Comparison of ENCODE assay signal across 8 mouse cellular contexts in genomic region chr1:82987530-82988198, GRCm38 (mm10). TPM values are rescaled to one million over a fixed set of nuclear protein-coding genes. Genes with fewer than 3 reads are reported as not detected.
DNase-seq lines count a peak whose midpoint lies in the region; ATAC-seq lines count a peak whose summit lies in the region.

No protein-coding gene starts in this region.

- H3K9me3 ChIP-seq in hindbrain, embryonic 11.5 days (ENCODE audit: control insufficient read depth, low read length), result no peaks in the 10 kb centered on the region
- H3K9me3 ChIP-seq in hindbrain, embryonic 10.5 days, result peaks cover 7% of the 10 kb centered on the region; the same call in 1 of the 2 replicates
- peaks cover 9% of the 10 kb centered on the region; the same call in 1 of the 2 replicates for H3K9me3 ChIP-seq in forebrain, embryonic 13.5 days (replicated peaks)
- H3K9me3 ChIP-seq in midbrain, embryonic 12.5 days, result 0 out of 2 replicates have a peak, but pooled peaks cover 5% of the 10 kb centered on the region

- H3K4me1 ChIP-seq in hindbrain, embryonic 11.5 days (replicated peaks; ENCODE audit: control insufficient read depth, insufficient read depth, low read length), result no peaks in the 10 kb centered on the region
- H3K4me1 ChIP-seq in hindbrain, embryonic 10.5 days (replicated peaks), result no peaks in the 10 kb centered on the region
- H3K4me1 ChIP-seq in forebrain, embryonic 13.5 days, result no peaks in the 10 kb centered on the region
- no peaks in the 10 kb centered on the region for H3K4me1 ChIP-seq in midbrain, embryonic 12.5 days

- no peaks in the 10 kb centered on the region for H3K36me3 ChIP-seq in hindbrain, embryonic 11.5 days (ENCODE audit: control insufficient read depth, insufficient read depth, low read length)
- no peaks in the 10 kb centered on the region for H3K36me3 ChIP-seq in hindbrain, embryonic 10.5 days
- H3K36me3 ChIP-seq in forebrain, embryonic 13.5 days (ENCODE audit: poor library complexity, severe bottlenecking), result no peaks in the 10 kb centered on the region
- H3K36me3 ChIP-seq in midbrain, embryonic 12.5 days, result no peaks in the 10 kb centered on the region

- no peaks in the 10 kb centered on the region for H3K27me3 ChIP-seq in hindbrain, embryonic 11.5 days (ENCODE audit: control insufficient read depth, insufficient read depth, low read length)
- no peaks in the 10 kb centered on the region for H3K27me3 ChIP-seq in hindbrain, embryonic 10.5 days (ENCODE audit: insufficient read depth, poor library complexity, severe bottlenecking)
- H3K27me3 ChIP-seq in forebrain, embryonic 13.5 days, result no peaks in the 10 kb centered on the region
- no peaks in the 10 kb centered on the region for H3K27me3 ChIP-seq in midbrain, embryonic 12.5 days

- H3K9ac ChIP-seq in hindbrain, embryonic 11.5 days (ENCODE audit: low read depth, low read length), result no peak overlapping the region
- no peak overlapping the region for H3K9ac ChIP-seq in forebrain, embryonic 13.5 days
- H3K9ac ChIP-seq in midbrain, embryonic 12.5 days (replicated peaks), result no peak overlapping the region

- no peak overlapping the region for H3K4me3 ChIP-seq in hindbrain, embryonic 11.5 days (ENCODE audit: low read depth, low read length)
- H3K4me3 ChIP-seq in hindbrain, embryonic 10.5 days, result no peak overlapping the region
- H3K4me3 ChIP-seq in forebrain, embryonic 13.5 days, result no peak overlapping the region
- H3K4me3 ChIP-seq in midbrain, embryonic 12.5 days, result no peak overlapping the region

- 31% methylated on average over 4 of the region's 4 CpGs for WGBS in hindbrain, embryonic 11.5 days
- WGBS in hindbrain, embryonic 10.5 days, result 42% methylated on average over 4 of the region's 4 CpGs
- WGBS in forebrain, embryonic 13.5 days, result 37% methylated on average over 4 of the region's 4 CpGs
- 40% methylated on average over 4 of the region's 4 CpGs for WGBS in midbrain, embryonic 12.5 days

- DNase-seq in hindbrain, embryonic 11.5 days (ENCODE audit: low spot score), result peak; percentile 79
- no peak for DNase-seq in hindbrain, embryonic 10.5 days (ENCODE audit: low spot score)
- peak; percentile 14 to 34 for DNase-seq in B cell, adult 2 months
- peak; percentile 86 for DNase-seq in adipocyte (ENCODE audit: low spot score)
- peak; percentile 71 for DNase-seq in kidney, postnatal 14 days

- H3K27ac ChIP-seq in hindbrain, embryonic 11.5 days (ENCODE audit: low read depth, low read length), result no peak overlapping the region
- H3K27ac ChIP-seq in hindbrain, embryonic 10.5 days, result no peak overlapping the region
- no peak overlapping the region for H3K27ac ChIP-seq in forebrain, embryonic 13.5 days
- H3K27ac ChIP-seq in midbrain, embryonic 12.5 days (replicated peaks), result no peak overlapping the region

- no peak overlapping the region for H3K4me2 ChIP-seq in hindbrain, embryonic 11.5 days (replicated peaks; ENCODE audit: low read depth, low read length)
- H3K4me2 ChIP-seq in forebrain, embryonic 13.5 days, result no peak overlapping the region
- no peak overlapping the region for H3K4me2 ChIP-seq in midbrain, embryonic 12.5 days (replicated peaks)

- ATAC-seq in hindbrain, embryonic 11.5 days (ENCODE audit: low FRiP score), result peak; percentile 43; the same call in 1 of the 2 replicates
- ATAC-seq in forebrain, embryonic 13.5 days, result peak; percentile 75
- ATAC-seq in midbrain, embryonic 12.5 days (ENCODE audit: low FRiP score, low read depth), result peak; percentile 54; the same call in 1 of the 2 replicates
- no peak; the same call in 1 of the 2 replicates for ATAC-seq in megakaryocyte, adult 5-6 weeks (ENCODE audit: poor library complexity, severe bottlenecking)

RNA-seq across cellular contexts. Expression of gene Gm47959, which starts 12.7 kb away (rescaled TPM):
- polyA plus RNA-seq in hindbrain, embryonic 11.5 days (2014; fragmentation: Nextera tagmentation; extraction: Ambion mirVana), result not detected in 2 replicates
- not detected in 2 replicates for polyA plus RNA-seq in hindbrain, embryonic 10.5 days (2016; fragmentation: Nextera tagmentation; extraction: Ambion mirVana)
- not detected in 2 replicates for polyA plus RNA-seq in forebrain, embryonic 13.5 days (2015; fragmentation: Nextera tagmentation; extraction: Ambion mirVana)
- not detected in 2 replicates for polyA plus RNA-seq in midbrain, embryonic 12.5 days (2016; fragmentation: Nextera tagmentation; extraction: Ambion mirVana)
- total RNA-seq in megakaryocyte, adult 5-6 weeks (2015), result not detected in 2 replicates
- total RNA-seq in megakaryocyte, adult 5-6 weeks (2017), result not detected in 2 replicates

RNA-seq across cellular contexts. Expression of gene Gm47955, which starts 27.6 kb away (rescaled TPM):
- polyA plus RNA-seq in hindbrain, embryonic 11.5 days (2014; fragmentation: Nextera tagmentation; extraction: Ambion mirVana), result not detected in 2 replicates
- not detected in 2 replicates for polyA plus RNA-seq in hindbrain, embryonic 10.5 days (2016; fragmentation: Nextera tagmentation; extraction: Ambion mirVana)
- polyA plus RNA-seq in forebrain, embryonic 13.5 days (2015; fragmentation: Nextera tagmentation; extraction: Ambion mirVana), result not detected in 2 replicates
- not detected in 2 replicates for polyA plus RNA-seq in midbrain, embryonic 12.5 days (2016; fragmentation: Nextera tagmentation; extraction: Ambion mirVana)
- not detected in 2 replicates for total RNA-seq in megakaryocyte, adult 5-6 weeks (2015)
- total RNA-seq in megakaryocyte, adult 5-6 weeks (2017), result not detected in 2 replicates

RNA-seq across cellular contexts. Expression of gene Gm7544, which starts 31.9 kb away (rescaled TPM):
- not detected in 2 replicates for polyA plus RNA-seq in hindbrain, embryonic 11.5 days (2014; fragmentation: Nextera tagmentation; extraction: Ambion mirVana)
- polyA plus RNA-seq in hindbrain, embryonic 10.5 days (2016; fragmentation: Nextera tagmentation; extraction: Ambion mirVana), result not detected in 2 replicates
- not detected in 2 replicates for polyA plus RNA-seq in forebrain, embryonic 13.5 days (2015; fragmentation: Nextera tagmentation; extraction: Ambion mirVana)
- polyA plus RNA-seq in midbrain, embryonic 12.5 days (2016; fragmentation: Nextera tagmentation; extraction: Ambion mirVana), result not detected in 2 replicates
- total RNA-seq in megakaryocyte, adult 5-6 weeks (2015), result not detected in 2 replicates
- total RNA-seq in megakaryocyte, adult 5-6 weeks (2017), result not detected in 2 replicates

RNA-seq across cellular contexts. Expression of gene A030003K21Rik, which starts 44.5 kb away (rescaled TPM):
- polyA plus RNA-seq in hindbrain, embryonic 11.5 days (2014; fragmentation: Nextera tagmentation; extraction: Ambion mirVana), result not detected in 2 replicates
- polyA plus RNA-seq in hindbrain, embryonic 10.5 days (2016; fragmentation: Nextera tagmentation; extraction: Ambion mirVana), result not detected in 2 replicates
- polyA plus RNA-seq in forebrain, embryonic 13.5 days (2015; fragmentation: Nextera tagmentation; extraction: Ambion mirVana), result not detected in 2 replicates
- polyA plus RNA-seq in midbrain, embryonic 12.5 days (2016; fragmentation: Nextera tagmentation; extraction: Ambion mirVana), result not detected in 2 replicates
- total RNA-seq in megakaryocyte, adult 5-6 weeks (2015), result not detected in 2 replicates
- not detected in 2 replicates for total RNA-seq in megakaryocyte, adult 5-6 weeks (2017)

RNA-seq across cellular contexts. Expression of gene Slc19a3, which starts 50.6 kb away (rescaled TPM):
- 0.20 and 0.34 TPM in 2 replicates for polyA plus RNA-seq in hindbrain, embryonic 11.5 days (2014; fragmentation: Nextera tagmentation; extraction: Ambion mirVana)
- 0.47 and 0.67 TPM in 2 replicates for polyA plus RNA-seq in hindbrain, embryonic 10.5 days (2016; fragmentation: Nextera tagmentation; extraction: Ambion mirVana)
- 0.35 and 0.59 TPM in 2 replicates for polyA plus RNA-seq in forebrain, embryonic 13.5 days (2015; fragmentation: Nextera tagmentation; extraction: Ambion mirVana)
- 0.29 and 0.51 TPM in 2 replicates for polyA plus RNA-seq in midbrain, embryonic 12.5 days (2016; fragmentation: Nextera tagmentation; extraction: Ambion mirVana)
- total RNA-seq in megakaryocyte, adult 5-6 weeks (2015), result not detected in 2 replicates
- total RNA-seq in megakaryocyte, adult 5-6 weeks (2017), result not detected in 2 replicates
